Comparison of ENCODE assay signal across 24 mouse cellular contexts in the genomic region with DNA sequence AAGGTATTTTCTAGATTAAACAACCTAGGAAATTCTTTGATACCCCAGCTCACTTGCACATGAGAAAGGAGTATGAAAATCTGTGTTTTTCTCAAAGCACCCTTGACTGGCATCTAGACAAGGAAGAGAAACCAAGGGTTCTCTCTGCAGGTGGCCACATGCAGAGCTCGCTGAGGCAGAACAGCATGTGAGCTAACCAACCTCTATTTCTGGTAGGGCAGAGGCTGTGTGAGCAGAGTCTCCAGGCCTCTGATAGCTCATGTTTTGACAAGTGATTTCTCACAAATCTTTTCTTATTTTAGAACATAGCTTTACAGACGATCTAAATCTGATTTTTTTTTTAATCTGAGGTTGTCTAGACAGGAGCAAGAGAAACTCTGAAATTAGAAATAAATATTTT. TPM values are rescaled to one million over a fixed set of nuclear protein-coding genes. Genes with fewer than 3 reads are reported as not detected.
DNase-seq lines count a peak whose midpoint lies in the region; ATAC-seq and TF ChIP-seq lines count a peak whose summit lies in the region.
"Had no signal": no experiment of that assay in that cellular context is flagged by ENCODE, and none has a peak within 500 bp of the region (broad histone marks: within the 10 kb centered on the region; RNA-seq: fewer than 3 reads in every experiment).

No protein-coding gene starts in this region.

- WGBS in spleen, adult 2 months = 16% methylated on average over 2 of the region's 2 CpGs

- peak; percentile 23 for DNase-seq in lung, postnatal 25 days (ENCODE audit: low spot score)
- no peak for DNase-seq in lung, adult 18-20 months
- peak; percentile 93 for DNase-seq in CH12.LX (ENCODE audit: extremely low read depth)
- DNase-seq in spleen, adult 2 months (ENCODE audit: low read depth in 1 of 2, low spot score in 2 of 2) = peak; percentile 77 to 84
- no peak for DNase-seq in gastrocnemius, postnatal 25 days
- DNase-seq in embryo, embryonic 10 days (ENCODE audit: low spot score) = no peak
- DNase-seq in right cerebral cortex, postnatal 14 days = no peak
- DNase-seq: adrenal gland, postnatal 25 days; cerebellum, adult 11 months; cerebellum, adult 9-11 months; gastrocnemius, postnatal 36 days; heart, postnatal 4 days; kidney, postnatal 4 days; left cerebral cortex, postnatal 4 days; lung, postnatal 14 days; thymus, adult 2 months; thymus, postnatal 4 days had no signal

- H3K79me2 ChIP-seq in CH12.LX (replicated peaks; ENCODE audit: control insufficient read depth, extremely low read depth, insufficient read depth, poor library complexity, severe bottlenecking) = no peaks in the 10 kb centered on the region

- no peak overlapping the region for H3K9ac ChIP-seq in CH12.LX (ENCODE audit: insufficient read depth, low read depth)
- H3K9ac ChIP-seq: embryonic facial prominence, embryonic 12.5 days; forebrain, embryonic 12.5 days; intestine, embryonic 15.5 days had no signal

- H3K27ac ChIP-seq in CH12.LX (ENCODE audit: insufficient read depth, low read depth) = no peak overlapping the region
- H3K27ac ChIP-seq in spleen, adult 2 months (ENCODE audit: insufficient read depth, low read length) = no peak overlapping the region
- H3K27ac ChIP-seq: embryonic facial prominence, embryonic 12.5 days; forebrain, embryonic 12.5 days; heart, embryonic 10.5 days; intestine, embryonic 15.5 days; midbrain, embryonic 10.5 days had no signal

- ATAC-seq in granulocyte monocyte progenitor cell, adult 5-6 weeks (replicated peaks; ENCODE audit: poor library complexity, severe bottlenecking) = peak; percentile 76
- ATAC-seq: hindbrain, embryonic 16.5 days; intestine, embryonic 15.5 days had no signal

- peaks cover 0 to 8% of the 10 kb centered on the region in 2 experiments for H3K36me3 ChIP-seq in CH12.LX (replicated peaks in 1 of 2; ENCODE audit: control insufficient read depth in 1 of 2, insufficient read depth in 1 of 2, low read length in 1 of 2)
- peaks cover 7% of the 10 kb centered on the region for H3K36me3 ChIP-seq in spleen, adult 2 months (ENCODE audit: control insufficient read depth, insufficient read depth, low read length)
- H3K36me3 ChIP-seq: embryonic facial prominence, embryonic 12.5 days; intestine, embryonic 15.5 days; midbrain, embryonic 10.5 days had no signal

- no peaks in the 10 kb centered on the region for H3K9me3 ChIP-seq in CH12.LX (replicated peaks; ENCODE audit: low read length)
- H3K9me3 ChIP-seq: embryonic facial prominence, embryonic 12.5 days; forebrain, embryonic 12.5 days; heart, embryonic 10.5 days; intestine, embryonic 15.5 days; midbrain, embryonic 10.5 days had no signal

- TF ChIP-seq CTCF in CH12.LX (conservative IDR thresholded peaks at IDR 0.05 in 1 of 2, IDR thresholded peaks at IDR 0.05 in 1 of 2; ENCODE audit: low read depth in 2 of 2, low read length in 2 of 2) = no peak
- TF ChIP-seq CTCF in spleen, adult 2 months (IDR thresholded peaks at IDR 0.05; ENCODE audit: extremely low read depth, insufficient read depth, insufficient read length, insufficient replicate concordance) = no peak

- H3K4me3 ChIP-seq in CH12.LX (replicated peaks in 1 of 3; ENCODE audit: low read depth in 2 of 3, low read length in 2 of 3, poor library complexity in 1 of 3) = no peak overlapping the region
- H3K4me3 ChIP-seq in spleen, adult 2 months (ENCODE audit: extremely low read depth, insufficient read depth, insufficient read length) = no peak overlapping the region
- H3K4me3 ChIP-seq: embryonic facial prominence, embryonic 12.5 days; forebrain, embryonic 12.5 days; heart, embryonic 10.5 days; intestine, embryonic 15.5 days; midbrain, embryonic 10.5 days had no signal

- in situ Hi-C loops in CH12.LX (cut with MboI; ENCODE audit: low pct_ligation_motif_present, low pct_unique_long_range_greater_than_20kb, low sequenced_read_pairs) = no loop called here

- TF ChIP-seq POLR2A in CH12.LX (IDR thresholded peaks at IDR 0.05; ENCODE audit: low read depth, low read length) = peak; percentile 28; the same call in 1 of the 2 replicates
- no peak for TF ChIP-seq POLR2A in spleen, adult 2 months (IDR thresholded peaks at IDR 0.05; ENCODE audit: low read depth, low read length)

- H3K27me3 ChIP-seq in CH12.LX (replicated peaks) = no peaks in the 10 kb centered on the region
- H3K27me3 ChIP-seq in spleen, adult 2 months (ENCODE audit: control insufficient read depth, insufficient read depth, low read length) = no peaks in the 10 kb centered on the region
- H3K27me3 ChIP-seq: embryonic facial prominence, embryonic 12.5 days; forebrain, embryonic 12.5 days; intestine, embryonic 15.5 days had no signal

- peak; percentile 94 for TF ChIP-seq EP300 in CH12.LX (IDR thresholded peaks at IDR 0.05; ENCODE audit: low read length)

- dilution Hi-C loops in CH12.LX (cut with MboI; ENCODE audit: extremely low pct_ligation_motif_present, extremely low pct_unique_long_range_greater_than_20kb, low sequenced_read_pairs) = no loop called here

- peaks cover 25 to 57% of the 10 kb centered on the region in 2 experiments for H3K4me1 ChIP-seq in CH12.LX (ENCODE audit: control insufficient read depth in 1 of 2, insufficient read depth in 2 of 2)
- peaks cover 35% of the 10 kb centered on the region for H3K4me1 ChIP-seq in spleen, adult 2 months (ENCODE audit: control insufficient read depth, insufficient read depth, insufficient read length)
- H3K4me1 ChIP-seq: embryonic facial prominence, embryonic 12.5 days; forebrain, embryonic 12.5 days; heart, embryonic 10.5 days; intestine, embryonic 15.5 days; midbrain, embryonic 10.5 days had no signal

- H3K4me2 ChIP-seq in CH12.LX (ENCODE audit: insufficient read depth, low read depth, poor library complexity, severe bottlenecking) = peak overlapping the region; percentile 17; the same call in 1 of the 2 replicates
- H3K4me2 ChIP-seq: embryonic facial prominence, embryonic 12.5 days; forebrain, embryonic 12.5 days; intestine, embryonic 15.5 days had no signal

- TF ChIP-seq RAD21 in CH12.LX (IDR thresholded peaks at IDR 0.05; ENCODE audit: low read depth, low read length) = no peak; the same call in 1 of the 2 replicates

TF ChIP-seq in CH12.LX, 34 proteins besides CTCF, POLR2A, EP300 and RAD21:
- TF ChIP-seq MAFK (IDR thresholded peaks at IDR 0.05; ENCODE audit: insufficient replicate concordance, low read length) (0 out of 2 replicates have a peak, but pooled peaks have one; percentile 29), BHLHE40 (IDR thresholded peaks at IDR 0.05; ENCODE audit: low read depth, low read length) (peak; percentile 99), ETS1 (conservative IDR thresholded peaks at IDR 0.05; ENCODE audit: low read depth, low read length) (peak; percentile 97), ZKSCAN1 (IDR thresholded peaks at IDR 0.05; ENCODE audit: borderline replicate concordance, low read depth, low read length) (no peak), ELF1 (IDR thresholded peaks at IDR 0.05; ENCODE audit: low read depth, low read length) (peak; percentile 54), MEF2A (IDR thresholded peaks at IDR 0.05; ENCODE audit: borderline replicate concordance, low read depth, low read length) (peak; percentile 97), MYC (IDR thresholded peaks at IDR 0.05; ENCODE audit: low read depth, low read length) (peak; percentile 93), TCF12 (IDR thresholded peaks at IDR 0.05; ENCODE audit: low read depth, low read length) (peak; percentile 95), E2F4 (IDR thresholded peaks at IDR 0.05; ENCODE audit: insufficient replicate concordance, low read depth, low read length) (no peak), ZNF384 (IDR thresholded peaks at IDR 0.05; ENCODE audit: low read depth, low read length) (0 out of 2 replicates have a peak, but pooled peaks have one; percentile 6), IRF4 (IDR thresholded peaks at IDR 0.05; ENCODE audit: low read depth, low read length) (peak; percentile 91), NRF1 (IDR thresholded peaks at IDR 0.05; ENCODE audit: low read depth, low read length) (no peak), MXI1 (IDR thresholded peaks at IDR 0.05; ENCODE audit: low read depth, low read length) (peak; percentile 31; the same call in 1 of the 2 replicates), JUND (conservative IDR thresholded peaks at IDR 0.05; ENCODE audit: low read depth, low read length) (no peak), USF1 (IDR thresholded peaks at IDR 0.05; ENCODE audit: low read depth, low read length) (no peak), MAX (IDR thresholded peaks at IDR 0.05; ENCODE audit: low read length) (peak; percentile 77; the same call in 1 of the 2 replicates)

RNA-seq across cellular contexts. Expression of gene S1pr1, which starts 12.8 kb away (rescaled TPM):
- total RNA-seq in CH12.LX (2012; rRNA removed) (1.4 and 1.8 TPM in 2 replicates), CH12.LX (2014; rRNA removed) (4.1 and 4.6 TPM in 2 replicates)
- polyA plus RNA-seq in CH12.LX (2012; ENCODE audit: insufficient read length, low read depth) = 6.1 and 7.1 TPM in 2 replicates
- 0.77 and 1.6 TPM in 2 replicates for total RNA-seq in granulocyte monocyte progenitor cell, adult 5-6 weeks (2014; fragmentation: Nextera tagmentation)
- total RNA-seq in granulocyte monocyte progenitor cell, adult 5-6 weeks (2017) = 0.26 and 1.0 TPM in 2 replicates
- polyA plus RNA-seq in spleen, adult 2 months (2012; rRNA removed) = 138 and 187 TPM in 2 replicates
- 10 to 100 TPM; 17.0 to 18.8 TPM for total RNA-seq in gastrocnemius, postnatal 25 days (2021)

Comparison
In these comparisons a context has a peak if more than half of its experiments do, and no peak if none do; other contexts are left out.
1. DNase-seq: peak in lung, postnatal 25 days (single experiment), CH12.LX (single experiment) and spleen, adult 2 months (2 of 2); none in lung, adult 18-20 months (0 of 2), gastrocnemius, postnatal 25 days (single experiment), embryo, embryonic 10 days (single experiment) and right cerebral cortex, postnatal 14 days (single experiment).